8 mouse cellular contexts compared by ENCODE assay signal in the genomic region with DNA sequence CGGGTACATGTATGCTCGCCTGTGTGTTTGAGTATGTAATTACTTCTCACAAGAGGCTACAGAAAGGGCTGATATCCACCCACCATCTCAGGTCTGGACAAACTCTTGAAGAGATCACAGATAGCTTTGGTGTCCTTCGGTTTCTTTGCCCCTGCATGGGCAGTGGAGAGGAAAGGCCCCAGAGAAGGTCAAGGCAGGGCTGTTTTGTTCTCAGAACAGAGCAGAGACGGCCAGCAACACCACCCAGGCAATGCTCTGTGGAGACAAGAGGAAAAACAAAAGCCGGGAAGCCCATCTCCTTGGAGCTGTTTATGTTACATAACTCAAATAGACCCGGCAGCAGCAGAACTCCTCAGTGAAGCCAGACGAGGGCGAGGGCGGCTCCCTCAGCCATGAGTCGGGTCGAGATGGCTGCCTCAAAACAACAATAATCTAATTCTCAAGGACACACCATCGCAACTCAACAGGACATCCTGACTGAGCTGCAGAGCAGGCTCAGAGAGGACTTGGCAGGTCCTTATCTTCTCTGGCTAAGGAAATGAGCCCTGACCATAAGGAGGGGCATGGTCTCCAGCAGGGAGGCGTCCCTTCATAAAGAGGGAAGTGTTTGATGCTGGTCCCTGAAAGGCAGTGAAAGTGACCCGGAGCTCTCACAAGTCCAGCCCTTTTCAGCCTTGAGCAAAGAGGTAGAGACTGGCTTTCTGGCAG. TPM values are rescaled to one million over a fixed set of nuclear protein-coding genes. Genes with fewer than 3 reads are reported as not detected.
DNase-seq lines count a peak whose midpoint lies in the region; ATAC-seq and TF ChIP-seq lines count a peak whose summit lies in the region.

No protein-coding gene starts in this region.

- H3K27ac ChIP-seq in midbrain, embryonic 13.5 days: peak overlapping the region; percentile 14; the same call in 1 of the 2 replicates
- no peak overlapping the region for H3K27ac ChIP-seq in midbrain, embryonic 16.5 days (ENCODE audit: low read length)
- H3K27ac ChIP-seq in intestine, postnatal 0 days (ENCODE audit: low read depth, low read length): peak overlapping the region; percentile 50; the same call in 1 of the 2 replicates
- peak overlapping the region; percentile 94 for H3K27ac ChIP-seq in lung, embryonic 14.5 days (ENCODE audit: low read depth)
- no peak overlapping the region for H3K27ac ChIP-seq in midbrain, embryonic 15.5 days

- H3K4me3 ChIP-seq in midbrain, embryonic 13.5 days (replicated peaks): no peak overlapping the region
- no peak overlapping the region for H3K4me3 ChIP-seq in midbrain, embryonic 16.5 days (ENCODE audit: low read depth, low read length)
- no peak overlapping the region for H3K4me3 ChIP-seq in intestine, postnatal 0 days (ENCODE audit: low read depth, low read length)
- no peak overlapping the region for H3K4me3 ChIP-seq in lung, embryonic 14.5 days (ENCODE audit: low read depth, low read length)
- H3K4me3 ChIP-seq in midbrain, embryonic 15.5 days: no peak overlapping the region

- no peaks in the 10 kb centered on the region for H3K36me3 ChIP-seq in midbrain, embryonic 13.5 days
- no peaks in the 10 kb centered on the region for H3K36me3 ChIP-seq in midbrain, embryonic 16.5 days (ENCODE audit: control insufficient read depth, insufficient read depth, low read length)
- no peaks in the 10 kb centered on the region for H3K36me3 ChIP-seq in intestine, postnatal 0 days (ENCODE audit: control insufficient read depth, insufficient read depth)
- no peaks in the 10 kb centered on the region for H3K36me3 ChIP-seq in lung, embryonic 14.5 days (ENCODE audit: insufficient read depth)
- H3K36me3 ChIP-seq in midbrain, embryonic 15.5 days (replicated peaks): no peaks in the 10 kb centered on the region

- DNase-seq in gastrocnemius, adult 8-10 months (ENCODE audit: low spot score in 2 of 2): peak; percentile 27 to 61
- DNase-seq in lung, embryonic 14.5 days: peak; percentile 89
- DNase-seq in natural killer cell, adult 2 months (ENCODE audit: low spot score in 2 of 2): no peak
- DNase-seq in layer of hippocampus, adult 9-10 months (ENCODE audit: low spot score): no peak

- no peaks in the 10 kb centered on the region for H3K27me3 ChIP-seq in midbrain, embryonic 13.5 days
- H3K27me3 ChIP-seq in midbrain, embryonic 16.5 days (ENCODE audit: control insufficient read depth, insufficient read depth, low read depth, low read length): no peaks in the 10 kb centered on the region
- no peaks in the 10 kb centered on the region for H3K27me3 ChIP-seq in intestine, postnatal 0 days (replicated peaks; ENCODE audit: control insufficient read depth, insufficient read depth, low read length)
- no peaks in the 10 kb centered on the region for H3K27me3 ChIP-seq in lung, embryonic 14.5 days (ENCODE audit: insufficient read depth, low read length)
- H3K27me3 ChIP-seq in midbrain, embryonic 15.5 days (replicated peaks): no peaks in the 10 kb centered on the region

- no peak for ATAC-seq in midbrain, embryonic 13.5 days
- ATAC-seq in midbrain, embryonic 16.5 days: no peak
- no peak for ATAC-seq in intestine, postnatal 0 days
- ATAC-seq in lung, embryonic 14.5 days (ENCODE audit: insufficient read depth): peak; percentile 75
- no peak for ATAC-seq in midbrain, embryonic 15.5 days (replicated peaks)

- H3K4me2 ChIP-seq in midbrain, embryonic 13.5 days (replicated peaks): no peak overlapping the region
- H3K4me2 ChIP-seq in midbrain, embryonic 16.5 days (ENCODE audit: low read length): no peak overlapping the region
- 0 out of 2 replicates have a peak overlapping the region, but pooled peaks have one; percentile 1 for H3K4me2 ChIP-seq in intestine, postnatal 0 days (replicated peaks; ENCODE audit: low read depth)
- H3K4me2 ChIP-seq in lung, embryonic 14.5 days: peak overlapping the region; percentile 25
- no peak overlapping the region for H3K4me2 ChIP-seq in midbrain, embryonic 15.5 days

- no peaks in the 10 kb centered on the region; the same call in 1 of the 2 replicates for H3K4me1 ChIP-seq in midbrain, embryonic 13.5 days (replicated peaks)
- peaks cover 9% of the 10 kb centered on the region for H3K4me1 ChIP-seq in midbrain, embryonic 16.5 days (ENCODE audit: control insufficient read depth, insufficient read depth, low read length)
- H3K4me1 ChIP-seq in intestine, postnatal 0 days (replicated peaks; ENCODE audit: control insufficient read depth, insufficient read depth, low read length): peaks cover 11% of the 10 kb centered on the region
- peaks cover 35% of the 10 kb centered on the region for H3K4me1 ChIP-seq in lung, embryonic 14.5 days (ENCODE audit: insufficient read depth)
- peaks cover 7% of the 10 kb centered on the region for H3K4me1 ChIP-seq in midbrain, embryonic 15.5 days

- no peaks in the 10 kb centered on the region for H3K9me3 ChIP-seq in midbrain, embryonic 13.5 days
- no peaks in the 10 kb centered on the region for H3K9me3 ChIP-seq in midbrain, embryonic 16.5 days (replicated peaks; ENCODE audit: control insufficient read depth, low read length, poor library complexity, severe bottlenecking)
- H3K9me3 ChIP-seq in intestine, postnatal 0 days (ENCODE audit: control insufficient read depth): no peaks in the 10 kb centered on the region
- no peaks in the 10 kb centered on the region for H3K9me3 ChIP-seq in lung, embryonic 14.5 days (ENCODE audit: low read depth, low read length)
- H3K9me3 ChIP-seq in midbrain, embryonic 15.5 days: no peaks in the 10 kb centered on the region

- 69% methylated on average over 14 of the region's 14 CpGs for WGBS in midbrain, embryonic 13.5 days
- 67% methylated on average over 14 of the region's 14 CpGs for WGBS in midbrain, embryonic 16.5 days
- WGBS in intestine, postnatal 0 days: 23% methylated on average over 14 of the region's 14 CpGs
- 20% methylated on average over 14 of the region's 14 CpGs for WGBS in lung, embryonic 14.5 days
- 65% methylated on average over 14 of the region's 14 CpGs for WGBS in midbrain, embryonic 15.5 days

- TF ChIP-seq CTCF in intestine, postnatal 0 days (IDR thresholded peaks at IDR 0.05; ENCODE audit: low read depth): peak; percentile 31; the same call in 1 of the 2 replicates
- TF ChIP-seq CTCF in lung, embryonic 14.5 days (IDR thresholded peaks at IDR 0.05; ENCODE audit: low read depth): peak; percentile 15; the same call in 1 of the 2 replicates

- H3K9ac ChIP-seq in midbrain, embryonic 13.5 days (replicated peaks): no peak overlapping the region
- H3K9ac ChIP-seq in midbrain, embryonic 16.5 days (ENCODE audit: low read depth, low read length): no peak overlapping the region
- H3K9ac ChIP-seq in intestine, postnatal 0 days (ENCODE audit: low read depth, low read length): no peak overlapping the region
- H3K9ac ChIP-seq in lung, embryonic 14.5 days: no peak overlapping the region; the same call in 1 of the 2 replicates
- H3K9ac ChIP-seq in midbrain, embryonic 15.5 days: no peak overlapping the region

RNA-seq across cellular contexts. Expression of a gene that starts 52.2 kb away (rescaled TPM):
- polyA plus RNA-seq in midbrain, embryonic 13.5 days (2015; fragmentation: Nextera tagmentation; extraction: Ambion mirVana): 1.8 TPM in 2 replicates
- 1.7 and 2.1 TPM in 2 replicates for polyA plus RNA-seq in midbrain, embryonic 16.5 days (2015; fragmentation: Nextera tagmentation; extraction: Ambion mirVana)
- total RNA-seq in gastrocnemius, adult 8-10 months (2022): 1 to 10 TPM; 4.7 to 6.1 (median 5.4) TPM
- polyA plus RNA-seq in intestine, postnatal 0 days (2015; fragmentation: Nextera tagmentation; extraction: Ambion mirVana): 0.99 and 1.2 TPM in 2 replicates
- polyA plus RNA-seq in lung, embryonic 14.5 days (2014; fragmentation: Nextera tagmentation; extraction: Ambion mirVana): 5.0 TPM in 2 replicates
- 1.5 and 1.8 TPM in 2 replicates for polyA plus RNA-seq in midbrain, embryonic 15.5 days (2015; fragmentation: Nextera tagmentation; extraction: Ambion mirVana)

Comparison
In these comparisons a context has a peak if more than half of its experiments do, and no peak if none do; other contexts are left out.
1. H3K27ac ChIP-seq: peak in midbrain, embryonic 13.5 days (single experiment), intestine, postnatal 0 days (single experiment) and lung, embryonic 14.5 days (single experiment); none in midbrain, embryonic 16.5 days (single experiment) and midbrain, embryonic 15.5 days (single experiment).
2. H3K4me2 ChIP-seq: peak in intestine, postnatal 0 days (single experiment) and lung, embryonic 14.5 days (single experiment); none in midbrain, embryonic 13.5 days (single experiment), midbrain, embryonic 16.5 days (single experiment) and midbrain, embryonic 15.5 days (single experiment).
3. DNase-seq: peak in gastrocnemius, adult 8-10 months (2 of 2) and lung, embryonic 14.5 days (single experiment); none in natural killer cell, adult 2 months (0 of 2) and layer of hippocampus, adult 9-10 months (single experiment).